Mouse (Mus musculus) embryonic facial prominence, embryonic 14.5 days (tissue): ENCODE results near the gene Tchh. TPM values are rescaled to one million over a fixed set of nuclear protein-coding genes. Genes with fewer than 3 reads are reported as not detected.
"Not testable (repeated sequence)": the region's sequence is repeated elsewhere in the genome, so short reads cannot be mapped to it uniquely, and the experiment has no call there.

Source experiments
- ATAC-seq: fragments of 200-750 bp; cut with Nextera tagmentation; 2 replicates; pipeline ENCODE4 v1.8.0; 2017; ENCODE audit warnings: low read depth, moderate number of reproducible peaks, moderate TSS enrichment
- DNase-seq: peaks from one replicate; pipeline ENCODE4 v3.0.0-alpha.2; 2015; ENCODE audit warnings: low spot score
- H3K27ac ChIP-seq: fragments of 300-500 bp; sonication (generic); replicated peaks from 2 replicates; pipeline ENCODE4 v1.5.1; 2014; ENCODE audit warnings: low read depth, mild to moderate bottlenecking, low read length, moderate library complexity
- H3K27me3 ChIP-seq: fragments of 300-500 bp; sonication (generic); replicated peaks from 2 replicates; pipeline ENCODE4 v1.6.1; 2014; ENCODE audit warnings: low read length; ENCODE audit not compliant: control insufficient read depth, insufficient read depth
- H3K36me3 ChIP-seq: fragments of 300-500 bp; sonication (generic); 2 replicates; pipeline ENCODE4 v1.6.1; 2014; ENCODE audit warnings: low read length, mixed read lengths; ENCODE audit not compliant: control insufficient read depth, insufficient read depth
- H3K4me1 ChIP-seq: fragments of 300-500 bp; sonication (generic); 2 replicates; pipeline ENCODE4 v1.6.1; 2014; ENCODE audit warnings: antibody characterized with exemption, low read length; ENCODE audit not compliant: control insufficient read depth, insufficient read depth
- H3K4me2 ChIP-seq: fragments of 300-500 bp; sonication (generic); 2 replicates; pipeline ENCODE4 v1.6.1; 2014; ENCODE audit warnings: low read depth, mild to moderate bottlenecking, low read length, moderate library complexity, mixed read lengths
- H3K4me3 ChIP-seq: fragments of 300-500 bp; sonication (generic); 2 replicates; pipeline ENCODE4 v1.5.1; 2014; ENCODE audit warnings: low read depth, mild to moderate bottlenecking, low read length
- H3K9ac ChIP-seq: fragments of 300-500 bp; sonication (generic); 2 replicates; pipeline ENCODE4 v1.6.1; 2014; ENCODE audit warnings: low read depth, mild to moderate bottlenecking, low read length, moderate library complexity, mixed read lengths
- H3K9me3 ChIP-seq: fragments of 300-500 bp; sonication (generic); 2 replicates; pipeline ENCODE4 v1.6.1; 2016; ENCODE audit warnings: low read length; ENCODE audit not compliant: control insufficient read depth
- WGBS: fragments of 180-500 bp; shearing (Covaris S2); extraction: QIAGEN DNeasy Blood & Tissue Kit; methylation state at CpG from one replicate; pipeline ENCODE4 v1.1.7; 2014; 5-methylcytosine and 5-hydroxymethylcytosine counted together
- polyA plus RNA-seq: library from polyadenylated mRNA; unstranded; fragments of >200 nt; fragmentation: Nextera tagmentation; extraction: Ambion mirVana; gene quantifications from 2 replicates; pipeline ENCODE4 v1.2.1, GENCODE M21; 2014

Gene Tchh
- polyA plus RNA-seq, 1 experiment from 2014 or later: 4.2 TPM

- peaks cover 61% of the 10 kb centered on the region for H3K27me3 ChIP-seq
- no peaks in the 10 kb centered on the region for H3K36me3 ChIP-seq
- H3K9ac ChIP-seq: peak overlapping the region; percentile 51; the same call in 1 of the 2 replicates
- no peaks in the 10 kb centered on the region for H3K9me3 ChIP-seq
- WGBS: under 1% methylated on average over 36 of the region's 36 CpGs
- H3K4me2 ChIP-seq: peak overlapping the region; percentile 94
- DNase-seq (peak; percentile 71), ATAC-seq (no peak)
- peaks cover 4% of the 10 kb centered on the region; the same call in 1 of the 2 replicates for H3K4me1 ChIP-seq
- H3K27ac ChIP-seq: no peak overlapping the region
- peak overlapping the region; percentile 60 for H3K4me3 ChIP-seq
Measured at GRCm38 (mm10) chr3:93445165-93445705, 3.1 kb downstream of the Tchh start.

GRCm38 (mm10) chr3:93446128-93446755, 4.1 kb downstream of the Tchh start:
- Histone ChIP-seq H3K27ac (no peak overlapping the region), H3K9me3 (no peaks in the 10 kb centered on the region), H3K36me3 (no peaks in the 10 kb centered on the region), H3K4me2 (peak overlapping the region; percentile 94), H3K9ac (peak overlapping the region; percentile 45; the same call in 1 of the 2 replicates), H3K4me3 (peak overlapping the region; percentile 60), H3K4me1 (peaks cover 4% of the 10 kb centered on the region; the same call in 1 of the 2 replicates), H3K27me3 (peaks cover 54% of the 10 kb centered on the region)
- peak; percentile 64 for DNase-seq
- ATAC-seq: no peak
- WGBS: under 1% methylated on average over 54 of the region's 54 CpGs

GRCm38 (mm10) chr3:93446756-93447137, 4.6 kb downstream of the Tchh start:
- 2% methylated on average over 32 of the region's 32 CpGs for WGBS

DNA sequence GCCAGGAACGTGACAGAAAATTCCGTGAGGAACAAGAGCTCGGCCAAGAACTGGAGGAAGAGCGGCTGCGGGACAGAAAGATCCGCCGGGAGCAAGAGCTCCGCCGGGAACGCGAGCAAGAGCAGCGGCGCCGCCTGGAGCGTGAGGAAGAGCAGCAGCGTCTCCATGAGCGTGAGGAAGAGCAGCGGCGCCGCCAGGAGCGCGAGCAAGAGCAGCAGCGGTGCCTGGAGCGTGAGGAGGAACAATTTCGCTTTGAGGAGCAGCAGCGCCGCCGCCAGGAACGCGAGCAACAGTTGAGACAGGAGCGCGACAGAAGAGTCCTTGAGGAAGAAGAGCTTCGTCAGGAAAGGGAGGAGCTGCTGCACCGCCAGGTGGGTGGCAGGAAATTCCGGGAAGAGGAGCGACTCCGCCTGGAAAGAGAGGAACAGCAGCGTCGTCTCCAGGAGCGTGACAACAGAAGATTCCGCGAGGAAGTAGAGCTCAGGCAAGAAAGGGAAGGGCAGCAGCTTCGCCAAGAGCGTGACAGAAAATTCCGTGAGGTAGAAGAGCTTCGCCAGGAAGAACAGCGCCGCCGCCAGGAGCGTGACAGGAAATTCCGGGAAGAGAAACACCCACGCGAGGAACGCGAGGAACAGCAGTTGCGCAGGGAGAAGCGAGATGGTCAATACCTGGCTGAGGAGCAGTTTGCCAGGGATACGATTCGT, 5.2 kb downstream of the Tchh start:
- peak overlapping the region; percentile 45 for H3K9ac ChIP-seq
- no peak overlapping the region for H3K27ac ChIP-seq
- peaks cover 4% of the 10 kb centered on the region; the same call in 1 of the 2 replicates for H3K4me1 ChIP-seq
- H3K4me2 ChIP-seq: peak overlapping the region; percentile 94
- H3K27me3 ChIP-seq: peaks cover 52% of the 10 kb centered on the region
- peak; percentile 70 for ATAC-seq
- no peaks in the 10 kb centered on the region for H3K36me3 ChIP-seq
- peak; percentile 91 for DNase-seq
- WGBS: under 1% methylated on average over 59 of the region's 59 CpGs
- H3K9me3 ChIP-seq: no peaks in the 10 kb centered on the region
- H3K4me3 ChIP-seq: peak overlapping the region; percentile 60

More at GRCm38 (mm10) chr3:93446756-93447137, 4.6 kb downstream of the Tchh start:
- not testable (repeated sequence) for H3K4me1 ChIP-seq, H3K36me3 ChIP-seq, ATAC-seq, H3K27ac ChIP-seq, H3K9me3 ChIP-seq
- H3K27me3 ChIP-seq: peaks cover 56% of the 10 kb centered on the region
- peak; percentile 6 for DNase-seq
- H3K9ac ChIP-seq: peak overlapping the region; percentile 45
- peak overlapping the region; percentile 60 for H3K4me3 ChIP-seq
- H3K4me2 ChIP-seq: peak overlapping the region; percentile 94

GRCm38 (mm10) chr3:93466556-93466955, 24.4 kb downstream of the Tchh start:
- H3K27ac ChIP-seq: no peak overlapping the region
- DNase-seq (no peak), ATAC-seq (no peak)
- H3K9ac ChIP-seq: no peak overlapping the region
- H3K36me3 ChIP-seq: no peaks in the 10 kb centered on the region
- no peak overlapping the region for H3K4me3 ChIP-seq
- 74% methylated on average over 3 of the region's 3 CpGs for WGBS
- no peak overlapping the region for H3K4me2 ChIP-seq
- no peaks in the 10 kb centered on the region for H3K4me1 ChIP-seq
- H3K9me3 ChIP-seq: no peaks in the 10 kb centered on the region
- no peaks in the 10 kb centered on the region for H3K27me3 ChIP-seq

- Histone ChIP-seq H3K9me3 (no peaks in the 10 kb centered on the region), H3K27me3 (no peaks in the 10 kb centered on the region), H3K4me1 (no peaks in the 10 kb centered on the region), H3K4me3 (no peak overlapping the region), H3K9ac (no peak overlapping the region), H3K36me3 (no peaks in the 10 kb centered on the region), H3K27ac (no peak overlapping the region), H3K4me2 (no peak overlapping the region)
- 85% methylated on average over 4 of the region's 4 CpGs for WGBS
- ATAC-seq (no peak), DNase-seq (no peak)
Measured at GRCm38 (mm10) chr3:93467130-93467529, 25.0 kb downstream of the Tchh start.

DNA sequence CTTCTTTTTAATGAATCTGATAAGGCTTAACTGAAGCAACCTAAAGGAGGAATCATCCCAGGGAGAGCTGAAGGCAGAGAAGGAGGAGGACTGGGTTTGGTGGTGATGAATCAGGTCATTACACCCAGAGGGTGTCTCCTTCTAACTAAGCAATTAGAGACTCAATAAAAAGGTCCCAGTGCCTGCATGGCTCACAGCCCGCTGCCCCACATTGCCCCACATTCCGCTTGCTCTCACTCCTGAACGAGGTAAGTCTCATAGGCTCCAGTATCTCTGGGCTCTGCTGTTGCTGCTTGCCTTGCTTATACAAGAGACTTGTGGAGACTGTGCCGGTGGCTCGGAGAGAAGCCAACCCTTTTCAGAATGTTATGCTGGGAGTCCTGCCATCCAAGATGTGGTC, 26.4 kb downstream of the Tchh start, which contains the start of gene Tchhl1:
Gene Tchhl1 (plus strand): TSS at position 194 of the 400 bp plus-strand sequence.
- no peaks in the 10 kb centered on the region for H3K36me3 ChIP-seq
- H3K9ac ChIP-seq: no peak within 1 kb of the TSS
- H3K4me3 ChIP-seq: no peak within 1 kb of the TSS
- H3K27ac ChIP-seq: no peak within 1 kb of the TSS
- no peak within 1 kb of the TSS for H3K4me2 ChIP-seq
- ATAC-seq (no peak), DNase-seq (no peak)
- no peaks in the 10 kb centered on the region for H3K9me3 ChIP-seq
- H3K27me3 ChIP-seq: no peaks in the 10 kb centered on the region
- H3K4me1 ChIP-seq: no peaks in the 10 kb centered on the region
- 65% methylated on average over 5 of the region's 5 CpGs for WGBS

DNA sequence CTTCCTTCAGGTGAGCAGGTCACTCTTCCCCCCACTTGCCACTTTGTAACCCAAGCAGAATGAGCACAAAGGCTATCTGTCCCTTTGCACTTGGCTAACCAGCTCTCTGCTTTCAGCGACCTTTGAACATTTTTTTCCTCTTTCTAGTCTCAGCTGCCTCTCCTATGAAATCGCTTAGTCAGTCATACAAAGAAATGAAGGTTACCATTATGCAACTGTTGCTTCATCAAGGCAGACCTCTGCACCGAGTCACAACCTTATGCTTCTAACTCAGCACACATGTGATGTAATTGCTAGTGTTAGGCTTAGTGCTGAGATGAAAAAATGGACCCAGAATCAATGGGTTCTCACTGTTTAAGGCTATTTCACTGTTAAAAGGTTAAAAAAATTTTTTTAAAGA, 27.5 kb downstream of the Tchh start:
- no peak overlapping the region for H3K27ac ChIP-seq
- H3K36me3 ChIP-seq: no peaks in the 10 kb centered on the region
- WGBS: 66% methylated on average over 3 of the region's 3 CpGs
- no peak overlapping the region for H3K4me3 ChIP-seq
- H3K4me2 ChIP-seq: no peak overlapping the region
- ATAC-seq (no peak), DNase-seq (no peak)
- no peaks in the 10 kb centered on the region for H3K9me3 ChIP-seq
- no peaks in the 10 kb centered on the region for H3K27me3 ChIP-seq
- H3K9ac ChIP-seq: no peak overlapping the region
- no peaks in the 10 kb centered on the region for H3K4me1 ChIP-seq
